Mouse (Mus musculus): ENCODE data around the gene Pom121l2.

The Pom121l2 gene

GRCm38 (mm10) chr13:22026058-22027031, 45.4 kb downstream of the Pom121l2 start:
- TF ChIP-seq GATA4 (IDR thresholded peaks at IDR 0.05; ENCODE audit: insufficient replicate concordance, low read length) = no peak

GRCm38 (mm10) chr13:22028673-22029460, 47.9 kb downstream of the Pom121l2 start:
- no peak for TF ChIP-seq GATA4 (IDR thresholded peaks at IDR 0.05; ENCODE audit: insufficient replicate concordance, low read length)

- TF ChIP-seq GATA4 (IDR thresholded peaks at IDR 0.05; ENCODE audit: insufficient replicate concordance, low read length) = no peak
Measured at GRCm38 (mm10) chr13:22029928-22030327, 48.9 kb downstream of the Pom121l2 start.

- no peak for TF ChIP-seq GATA4 (IDR thresholded peaks at IDR 0.05; ENCODE audit: insufficient replicate concordance, low read length)
Measured at GRCm38 (mm10) chr13:22030493-22030892, 49.5 kb downstream of the Pom121l2 start.

- no peak for TF ChIP-seq GATA4 (IDR thresholded peaks at IDR 0.05; ENCODE audit: insufficient replicate concordance, low read length)
Measured at GRCm38 (mm10) chr13:22033741-22034442, 52.9 kb downstream of the Pom121l2 start.

- TF ChIP-seq GATA4 (IDR thresholded peaks at IDR 0.05; ENCODE audit: insufficient replicate concordance, low read length) = no peak
Measured at GRCm38 (mm10) chr13:22034443-22035266, 53.7 kb downstream of the Pom121l2 start.

- peak; percentile 39; the same call in 1 of the 2 replicates for TF ChIP-seq GATA4 (IDR thresholded peaks at IDR 0.05; ENCODE audit: insufficient replicate concordance, low read length)
Measured at GRCm38 (mm10) chr13:22035267-22036148, 54.5 kb downstream of the Pom121l2 start, which contains the start of the genes Hist1h2ah and Hist1h2bk. TSS of gene Hist1h2ah (minus strand) at chr13:22035568. TSS of gene Hist1h2bk (plus strand) at chr13:22035870.

GRCm38 (mm10) chr13:22036149-22036956, 55.4 kb downstream of the Pom121l2 start:
- TF ChIP-seq GATA4 (IDR thresholded peaks at IDR 0.05; ENCODE audit: insufficient replicate concordance, low read length) = no peak

- TF ChIP-seq GATA4 (IDR thresholded peaks at IDR 0.05; ENCODE audit: insufficient replicate concordance, low read length) = no peak
Measured at GRCm38 (mm10) chr13:22036986-22037385, 56.0 kb downstream of the Pom121l2 start.

- no peak for TF ChIP-seq GATA4 (IDR thresholded peaks at IDR 0.05; ENCODE audit: insufficient replicate concordance, low read length)
Measured at GRCm38 (mm10) chr13:22037415-22037814, 56.4 kb downstream of the Pom121l2 start.

Data from liver, adult (tissue).